Mouse (Mus musculus) heart, postnatal 0 days (tissue): Measurements from ENCODE around the gene Zmym6.

Source experiments
- CTCF ChIP-seq: IDR thresholded peaks from 2 replicates; pipeline ENCODE4 v1.5.1; 2016; ENCODE audit warnings: antibody characterized with exemption, control low read depth, low read depth
- EP300 ChIP-seq: IDR thresholded peaks from 2 replicates; pipeline ENCODE4 v1.6.1; 2016; ENCODE audit warnings: antibody characterized with exemption, low read depth

GRCm38 (mm10) chr4:127060585-127061290, 16.4 kb upstream of the Zmym6 start, which contains the start of gene Zmym1:
- TF ChIP-seq CTCF (no peak), EP300 (no peak)
